Mouse (Mus musculus): ENCODE data around the gene Vgll4. TPM values are rescaled to one million over a fixed set of nuclear protein-coding genes. Genes with fewer than 3 reads are reported as not detected.
A peak's percentile ranks its signal among the peaks of the same experiment; 100 is the strongest.

Vgll4 gene
- total RNA-seq (2021) = 10 to 100 TPM; 57.6 to 59.9 TPM
- long read RNA-seq, experiment 1, partial matches to known transcripts = 0 of 11 reads
- long read RNA-seq, experiment 1, other reads (novel, unspliced or antisense) = 9 of 11 reads
- long read RNA-seq, experiment 2, transcript Vgll4-201 (5 exons, 2,028 nt) = major isoform, 21 of 40 reads
- long read RNA-seq, experiment 2, partial matches to known transcripts = 1 of 40 reads
- long read RNA-seq, experiment 2, other reads (novel, unspliced or antisense) = 10 of 40 reads

DNA sequence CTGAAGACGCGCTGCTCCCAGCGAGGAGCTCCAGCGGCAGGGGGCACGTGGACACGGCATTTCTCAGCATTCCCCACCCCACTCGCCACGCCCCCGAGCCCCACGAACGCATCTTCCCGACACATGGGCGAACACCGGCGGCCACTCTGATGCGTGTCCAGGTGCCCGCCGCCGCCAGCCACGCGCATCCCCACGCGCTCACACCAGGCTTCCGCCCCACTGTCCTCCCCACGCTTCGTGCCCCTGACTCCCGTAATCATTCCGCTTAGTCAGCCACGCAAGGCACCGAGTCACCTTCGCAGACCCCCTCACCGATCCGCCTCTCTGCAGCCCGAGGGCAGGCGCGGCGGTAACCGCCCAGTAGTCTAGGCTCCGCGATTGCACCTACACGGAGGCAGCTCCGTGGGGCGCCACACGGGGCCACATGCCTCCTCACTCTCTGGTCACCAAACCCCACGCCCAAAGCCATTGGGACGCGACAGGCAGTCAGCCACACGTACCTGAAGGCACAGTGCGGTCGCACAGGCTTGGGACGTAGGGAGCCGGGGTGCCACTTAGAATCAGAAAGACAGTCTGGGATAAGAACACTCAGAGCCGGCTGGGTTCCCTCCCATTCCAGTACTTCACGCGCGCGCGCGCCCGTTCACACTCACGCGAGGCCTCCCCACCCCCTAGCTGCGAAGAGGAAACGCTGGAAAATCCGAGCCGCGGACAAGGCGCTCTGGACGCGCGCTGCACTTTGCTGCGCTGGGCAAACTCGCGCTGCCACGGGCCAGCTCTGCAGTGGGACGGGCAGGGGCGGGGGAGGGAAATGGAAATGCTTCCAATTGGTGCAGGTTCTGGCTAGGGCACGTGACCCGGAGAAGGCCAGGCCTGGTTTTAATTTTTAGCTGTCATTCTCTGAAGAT lies at the start of gene Vgll4:
Vgll4 (minus strand) TSS at position 782 of the 908 bp plus-strand sequence.
- DNase-seq (ENCODE audit: low spot score in 2 of 2) = peak; percentile 5 to 41

- no peak for DNase-seq (ENCODE audit: low spot score in 2 of 2)
Observed at GRCm38 (mm10) chr6:115015461-115015860, 45.7 kb upstream of the Vgll4 start.

DNA sequence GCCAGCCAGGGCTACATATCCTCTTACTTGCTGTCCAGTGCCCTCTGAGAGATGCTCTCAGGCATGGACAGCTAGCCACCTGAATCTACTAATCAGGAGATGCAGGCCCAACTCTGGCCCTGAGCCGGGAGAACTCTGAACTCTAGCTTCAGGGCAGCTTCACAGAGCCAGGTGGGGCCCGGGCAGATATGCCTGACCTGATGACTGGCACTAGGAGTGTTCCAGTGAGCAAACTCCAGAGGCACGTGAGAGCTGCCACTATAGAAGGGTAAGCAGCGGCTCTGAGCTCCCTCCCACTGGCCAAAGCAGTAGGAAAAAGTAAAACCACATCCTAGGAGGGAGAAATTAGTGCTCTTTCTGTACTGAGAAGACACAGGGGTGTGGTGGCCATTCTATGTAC lies 43.8 kb upstream of the Vgll4 start:
- no peak for DNase-seq (ENCODE audit: low spot score in 2 of 2)

GRCm38 (mm10) chr6:115011792-115012191 lies 42.0 kb upstream of the Vgll4 start:
- no peak for DNase-seq (ENCODE audit: low spot score in 2 of 2)

DNA sequence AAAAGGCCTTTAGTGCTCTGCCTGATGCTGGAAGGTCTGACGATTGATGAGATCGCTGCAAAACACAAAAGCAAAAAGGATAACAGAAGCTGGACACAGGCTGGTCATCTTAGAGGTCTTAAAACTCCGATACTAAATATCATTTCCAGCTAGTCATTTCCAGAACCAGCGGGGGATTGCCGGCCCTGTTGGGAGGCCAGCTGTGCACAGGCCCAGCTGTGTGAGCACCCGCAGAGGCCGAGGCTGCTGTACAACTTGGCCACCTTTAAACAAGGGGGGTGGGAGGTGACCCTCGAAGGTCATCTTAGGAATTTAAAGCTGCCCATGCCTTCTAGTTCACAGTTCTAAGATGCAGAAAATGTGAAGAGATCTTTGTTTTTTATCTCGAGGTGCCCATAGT lies 41.0 kb upstream of the Vgll4 start:
- no peak for DNase-seq (ENCODE audit: low spot score in 2 of 2)

DNA sequence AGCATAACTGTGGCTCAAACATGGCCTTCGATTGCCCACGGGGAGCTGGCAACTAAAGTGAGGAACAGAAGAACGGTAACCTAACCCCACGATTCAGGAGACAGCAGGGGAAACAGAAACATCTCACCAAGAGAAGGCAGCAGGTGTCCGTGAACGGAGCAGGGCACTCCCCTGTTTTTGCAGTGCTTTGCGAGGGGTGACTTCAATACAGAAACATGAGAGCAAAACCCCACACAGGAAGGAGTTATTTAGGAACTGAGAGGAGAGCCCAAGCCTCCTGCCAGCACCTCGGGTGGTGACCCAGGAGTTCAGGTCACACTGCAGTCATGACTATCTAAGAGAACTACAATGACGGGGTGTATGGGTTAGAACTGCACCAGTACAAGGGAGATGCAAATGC lies 40.5 kb upstream of the Vgll4 start:
- DNase-seq (ENCODE audit: low spot score in 2 of 2) = no peak

GRCm38 (mm10) chr6:115007728-115008127 lies 37.9 kb upstream of the Vgll4 start:
- DNase-seq (ENCODE audit: low spot score in 2 of 2) = peak; percentile 47 to 65

GRCm38 (mm10) chr6:115006948-115007347 lies 37.2 kb upstream of the Vgll4 start:
- no peak for DNase-seq (ENCODE audit: low spot score in 2 of 2)

DNA sequence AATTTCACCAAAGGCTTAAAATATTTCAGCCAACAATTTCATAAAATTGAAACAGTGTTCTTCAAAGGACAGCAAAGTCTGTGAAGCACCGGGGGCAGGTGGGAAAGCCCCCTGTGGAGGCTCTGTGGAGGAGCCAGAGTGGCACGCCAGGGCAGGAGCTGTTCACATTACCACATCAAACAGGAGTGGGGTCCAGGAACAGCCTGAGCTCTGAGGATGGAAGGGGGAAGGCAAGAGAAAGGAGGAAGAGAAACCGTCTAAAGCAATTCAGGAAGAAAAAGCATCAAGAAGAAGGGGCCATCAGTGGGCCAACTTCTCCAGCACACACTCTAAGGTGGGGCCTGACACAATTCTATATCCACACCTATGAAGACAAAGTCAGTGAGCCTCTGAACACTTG lies 36.3 kb upstream of the Vgll4 start:
- DNase-seq (ENCODE audit: low spot score in 2 of 2) = no peak

DNA sequence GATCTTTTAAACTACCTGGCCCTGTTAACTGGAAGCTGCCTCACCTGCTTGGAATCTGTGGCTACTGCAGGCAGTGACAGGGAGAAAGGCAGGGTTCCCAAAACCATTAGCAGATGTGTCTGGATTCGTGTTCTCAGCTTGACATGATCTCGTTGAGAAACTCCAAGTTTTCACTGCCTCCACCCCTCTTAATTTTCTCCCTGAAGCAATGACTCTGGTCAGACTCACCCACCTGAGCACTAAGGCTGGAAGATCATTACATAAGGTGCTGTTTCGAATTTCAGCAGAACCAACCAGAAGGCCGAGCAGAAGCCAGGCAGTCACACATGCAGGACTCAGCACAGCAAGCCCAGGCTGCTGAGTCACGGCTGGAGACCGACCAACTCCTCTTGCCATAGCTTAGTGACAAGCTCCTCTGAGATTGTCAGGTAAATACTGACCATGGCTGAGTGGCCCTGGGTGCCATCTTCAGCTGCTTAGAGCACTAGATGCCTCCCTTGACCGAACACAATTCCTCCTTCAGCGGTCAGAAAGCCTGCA lies 35.6 kb upstream of the Vgll4 start:
- DNase-seq (ENCODE audit: low spot score in 2 of 2) = no peak

GRCm38 (mm10) chr6:115004636-115005035 lies 34.8 kb upstream of the Vgll4 start:
- DNase-seq (ENCODE audit: low spot score in 2 of 2) = no peak

GRCm38 (mm10) chr6:114998374-114999031 lies 28.7 kb upstream of the Vgll4 start:
- no peak for DNase-seq (ENCODE audit: low spot score in 2 of 2)

GRCm38 (mm10) chr6:114997471-114997870 lies 27.7 kb upstream of the Vgll4 start:
- no peak for DNase-seq (ENCODE audit: low spot score in 2 of 2)

DNA sequence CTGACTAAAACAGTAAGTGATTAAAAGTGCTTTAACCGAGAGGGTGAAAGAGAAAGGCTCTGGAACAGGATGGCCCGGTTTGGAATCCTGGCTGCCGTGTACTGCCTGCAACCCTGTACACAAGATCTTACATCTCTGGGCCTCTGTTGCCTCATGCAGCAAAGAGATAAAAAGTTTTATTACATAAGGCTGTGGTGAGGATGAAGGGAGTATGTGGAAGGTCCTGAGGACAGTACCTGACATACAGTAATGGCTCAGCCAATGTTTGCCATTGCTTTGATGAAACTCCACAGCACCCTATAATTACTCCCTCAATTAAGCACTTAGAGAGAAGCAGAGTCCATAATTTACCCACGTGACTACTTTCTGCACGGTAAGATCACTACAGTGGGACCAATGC lies 27.1 kb upstream of the Vgll4 start:
- DNase-seq (ENCODE audit: low spot score in 2 of 2) = no peak

DNA sequence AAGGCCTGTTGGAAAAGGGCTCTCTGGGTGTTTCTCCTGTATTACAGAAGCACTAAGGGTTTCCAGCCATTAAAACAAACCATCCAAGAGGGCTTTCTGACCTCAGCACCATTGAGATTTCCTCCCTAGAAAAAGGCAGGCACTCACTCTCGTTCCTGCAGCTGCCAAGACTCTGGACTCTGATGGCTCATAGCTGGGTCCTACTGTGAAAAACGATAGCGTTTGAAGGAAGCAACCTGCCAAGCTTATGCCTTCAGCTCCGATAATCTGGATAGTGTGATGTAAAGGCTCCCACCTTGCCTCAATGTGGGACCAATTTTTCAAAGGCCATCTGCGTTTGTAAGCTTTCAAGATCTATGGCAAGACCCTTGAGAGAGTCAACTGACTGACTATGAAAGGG lies 24.3 kb upstream of the Vgll4 start:
- no peak for DNase-seq (ENCODE audit: low spot score in 2 of 2)

DNA sequence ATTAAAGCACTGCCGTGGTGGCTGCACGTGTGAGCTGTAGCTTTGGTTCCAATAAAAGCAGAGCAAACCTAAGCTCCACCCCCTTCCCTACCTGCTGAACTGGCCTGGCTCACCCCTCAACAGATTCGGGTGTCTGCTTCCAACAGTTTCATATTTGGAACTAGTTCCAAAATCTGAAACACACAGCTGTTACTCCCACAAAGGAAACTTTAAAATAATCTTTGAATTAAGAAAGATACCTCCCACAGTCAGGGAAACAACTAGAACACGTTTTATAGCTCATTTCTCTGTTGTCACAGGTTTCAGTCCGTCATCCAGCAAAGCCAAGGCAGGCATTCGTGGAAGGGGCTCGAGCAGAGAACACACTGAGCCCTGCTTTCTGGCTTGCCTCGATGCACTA lies 23.9 kb upstream of the Vgll4 start:
- no peak for DNase-seq (ENCODE audit: low spot score in 2 of 2)

GRCm38 (mm10) chr6:114991909-114992308 lies 22.1 kb upstream of the Vgll4 start:
- DNase-seq (ENCODE audit: low spot score in 2 of 2) = no peak

- DNase-seq (ENCODE audit: low spot score in 2 of 2) = no peak
Observed at GRCm38 (mm10) chr6:114988619-114988980, 18.8 kb upstream of the Vgll4 start.

DNA sequence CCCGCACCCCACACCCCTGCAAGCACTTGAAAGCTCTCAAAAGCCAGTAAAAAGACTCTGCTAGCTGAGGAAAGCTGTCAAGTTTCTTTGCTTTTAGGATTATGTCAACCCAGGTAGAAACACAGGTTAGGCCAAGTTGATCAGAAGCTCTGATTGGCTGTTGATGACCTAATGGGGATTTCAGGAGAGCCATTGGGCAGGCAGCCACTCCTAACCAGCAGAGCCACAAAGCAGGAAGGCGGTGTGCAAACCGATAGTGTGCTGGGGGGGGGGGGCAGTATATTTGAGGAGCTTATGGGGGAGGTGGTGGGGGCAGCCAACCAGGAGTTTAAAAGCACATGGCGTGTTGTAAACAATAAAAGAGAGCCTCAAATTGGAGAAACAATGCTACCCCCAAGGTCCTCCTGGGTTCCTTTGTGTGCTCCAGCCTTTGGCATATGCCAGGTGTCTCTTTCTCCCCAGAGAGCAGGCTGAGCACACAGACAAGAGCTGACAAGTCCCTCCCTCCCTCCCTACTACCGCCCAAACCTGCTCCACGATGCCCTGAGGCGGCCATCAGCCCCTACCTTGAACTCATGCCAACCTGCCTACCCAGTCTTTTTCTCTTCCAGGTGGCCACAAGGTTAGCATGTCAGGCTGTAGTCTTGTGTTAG lies 18.3 kb upstream of the Vgll4 start:
- DNase-seq (ENCODE audit: low spot score in 2 of 2) = no peak

GRCm38 (mm10) chr6:114982671-114983070 lies 12.9 kb upstream of the Vgll4 start:
- DNase-seq (ENCODE audit: low spot score in 2 of 2) = no peak

- no peak for DNase-seq (ENCODE audit: low spot score in 2 of 2)
Observed at GRCm38 (mm10) chr6:114979715-114980114, 9.9 kb upstream of the Vgll4 start.
